Mouse (Mus musculus): ENCODE measurements around the gene Zfp112.
A peak's percentile ranks its signal among the peaks of the same experiment; 100 is the strongest.
"Not testable (repeated sequence)": the region's sequence is repeated elsewhere in the genome, so short reads cannot be mapped to it uniquely, and the experiment has no call there.

The Zfp112 gene

GRCm38 (mm10) chr7:24112156-24112856, at the start of gene Zfp112:
Gene Zfp112 (plus strand): TSS chr7:24112314.
- peak; percentile 88 to 93 for DNase-seq (ENCODE audit: low spot score in 2 of 2)

- not testable (repeated sequence) for DNase-seq (ENCODE audit: low spot score in 2 of 2)
These were observed 37.7 kb upstream of the Zfp112 start for GRCm38 (mm10) chr7:24074424-24074823.

- peak; percentile 98 for DNase-seq (ENCODE audit: low spot score in 2 of 2)
These were observed 30.3 kb upstream of the Zfp112 start, which contains the start of gene Zfp180 for GRCm38 (mm10) chr7:24081634-24082431. Gene Zfp180 (plus strand): TSS chr7:24081924.

- DNase-seq (ENCODE audit: low spot score in 2 of 2), result peak in 1 of 2 experiments; percentile 30
These were observed 29.5 kb upstream of the Zfp112 start for GRCm38 (mm10) chr7:24082457-24083235.

GRCm38 (mm10) chr7:24086871-24087270, 25.2 kb upstream of the Zfp112 start:
- no peak for DNase-seq (ENCODE audit: low spot score in 2 of 2)

- no peak for DNase-seq (ENCODE audit: low spot score in 2 of 2)
These were observed 24.5 kb upstream of the Zfp112 start for GRCm38 (mm10) chr7:24087485-24088125.

- DNase-seq (ENCODE audit: low spot score in 2 of 2), result peak in 1 of 2 experiments; percentile 21
These were observed 7.7 kb upstream of the Zfp112 start for GRCm38 (mm10) chr7:24104403-24104802.

GRCm38 (mm10) chr7:24105144-24105703, 6.9 kb upstream of the Zfp112 start:
- DNase-seq (ENCODE audit: low spot score in 2 of 2), result peak in 1 of 2 experiments; percentile 21

GRCm38 (mm10) chr7:24110839-24111238, 1.3 kb upstream of the Zfp112 start:
- DNase-seq (ENCODE audit: low spot score in 2 of 2), result peak in 1 of 2 experiments; percentile 13

- no peak for DNase-seq (ENCODE audit: low spot score in 2 of 2)
These were observed 350 bp upstream of the Zfp112 start for GRCm38 (mm10) chr7:24111772-24112155.

GRCm38 (mm10) chr7:24113001-24113400, 887 bp downstream of the Zfp112 start:
- peak; percentile 53 to 70 for DNase-seq (ENCODE audit: low spot score in 2 of 2)

- DNase-seq (ENCODE audit: low spot score in 2 of 2), result no peak
These were observed 4.5 kb downstream of the Zfp112 start for GRCm38 (mm10) chr7:24116655-24117054.

GRCm38 (mm10) chr7:24133425-24133995, 21.4 kb downstream of the Zfp112 start:
- no peak for DNase-seq (ENCODE audit: low spot score in 2 of 2)

- peak; percentile 93 to 95 for DNase-seq (ENCODE audit: low spot score in 2 of 2)
These were observed 22.1 kb downstream of the Zfp112 start, which contains the start of gene Zfp235 for GRCm38 (mm10) chr7:24133996-24134828. Gene Zfp235 (plus strand): TSS chr7:24134169.

GRCm38 (mm10) chr7:24142566-24142965, 30.5 kb downstream of the Zfp112 start:
- DNase-seq (ENCODE audit: low spot score in 2 of 2), result no peak

GRCm38 (mm10) chr7:24153272-24153671, 41.2 kb downstream of the Zfp112 start:
- no peak for DNase-seq (ENCODE audit: low spot score in 2 of 2)

- DNase-seq (ENCODE audit: low spot score in 2 of 2), result no peak
These were observed 60.1 kb downstream of the Zfp112 start for GRCm38 (mm10) chr7:24172191-24172590.

GRCm38 (mm10) chr7:24174618-24175336, 62.7 kb downstream of the Zfp112 start, which contains the start of gene Zfp114:
Gene Zfp114 (plus strand): TSS chr7:24175060.
- DNase-seq (ENCODE audit: low spot score in 2 of 2), result peak; percentile 86 to 88

GRCm38 (mm10) chr7:24175337-24175711, 63.2 kb downstream of the Zfp112 start:
- no peak for DNase-seq (ENCODE audit: low spot score in 2 of 2)
